Mouse (Mus musculus): ENCODE data around the gene Xylb. TPM values are rescaled to one million over a fixed set of nuclear protein-coding genes. Genes with fewer than 3 reads are reported as not detected.

The Xylb gene
- polyA plus RNA-seq, 1 experiment from 2014 or later = 8.2 TPM

DNA sequence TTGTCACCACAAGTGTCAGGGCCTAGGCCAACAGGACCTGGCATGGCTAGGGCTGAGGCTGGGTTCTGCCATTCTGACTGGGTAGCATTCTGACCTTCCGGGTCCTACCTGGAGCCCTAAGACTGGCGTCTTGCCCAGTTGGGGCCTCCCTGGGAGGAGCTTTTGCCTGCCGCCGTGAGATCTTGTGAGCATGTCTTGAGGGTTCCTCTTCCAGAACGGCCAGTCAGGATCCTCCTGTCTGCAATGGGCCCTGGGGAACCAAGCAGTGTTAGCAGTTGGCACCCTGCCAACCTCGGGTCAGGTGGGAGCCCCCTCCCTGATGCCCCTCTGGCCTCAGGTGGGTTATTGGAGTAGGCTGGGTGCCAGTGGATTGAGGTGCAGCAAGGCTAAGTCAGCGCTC, 69.3 kb downstream of the Xylb start:
- 65% methylated on average over 7 of the region's 7 CpGs for WGBS (ENCODE audit: insufficient replicate concordance)
- TF ChIP-seq CTCF (IDR thresholded peaks at IDR 0.05; ENCODE audit: low read depth) (no peak), EP300 (IDR thresholded peaks at IDR 0.05; ENCODE audit: low read depth) (no peak)
- DNase-seq = no peak
- Histone ChIP-seq H3K27ac (ENCODE audit: low read depth) (no peak overlapping the region), H3K4me2 (ENCODE audit: low read depth, low read length) (no peak overlapping the region), H3K4me1 (ENCODE audit: insufficient read depth) (peaks cover 23% of the 10 kb centered on the region), H3K4me3 (ENCODE audit: low read depth, low read length) (no peak overlapping the region), H3K36me3 (replicated peaks; ENCODE audit: insufficient read depth, low read length) (0 out of 2 replicates have a peak, but pooled peaks cover 3% of the 10 kb centered on the region), H3K9me3 (ENCODE audit: low read length) (no peaks in the 10 kb centered on the region), H3K27me3 (ENCODE audit: insufficient read depth, low read length) (no peaks in the 10 kb centered on the region), H3K9ac (replicated peaks) (no peak overlapping the region)
- ATAC-seq = no peak

DNA sequence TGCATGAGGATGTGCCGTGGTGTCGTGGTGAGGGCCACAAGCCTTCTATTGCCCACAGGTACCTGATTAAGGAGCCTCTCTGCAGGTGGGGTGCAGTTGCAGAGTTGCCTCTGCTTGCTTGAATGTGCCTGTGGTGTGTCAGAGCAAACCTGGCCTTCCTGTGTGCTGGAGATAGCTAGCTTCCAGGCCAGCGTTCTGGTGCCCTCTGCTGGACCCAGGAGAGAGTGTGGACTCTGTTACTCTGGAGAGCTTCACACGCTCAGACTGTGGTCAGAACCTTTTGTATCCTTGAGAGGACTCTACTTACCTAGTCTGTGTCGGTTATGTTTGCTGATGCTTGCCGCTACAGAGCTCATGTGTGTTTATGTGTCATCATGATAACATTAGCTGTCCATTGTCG, 73.1 kb downstream of the Xylb start:
- WGBS (ENCODE audit: insufficient replicate concordance) = 46% methylated on average over 7 of the region's 7 CpGs
- H3K4me2 ChIP-seq (ENCODE audit: low read depth, low read length) = no peak overlapping the region
- H3K4me3 ChIP-seq (ENCODE audit: low read depth, low read length) = no peak overlapping the region
- TF ChIP-seq CTCF (IDR thresholded peaks at IDR 0.05; ENCODE audit: low read depth) = peak; percentile 92
- no peak for TF ChIP-seq EP300 (IDR thresholded peaks at IDR 0.05; ENCODE audit: low read depth)
- H3K9ac ChIP-seq (replicated peaks) = no peak overlapping the region
- H3K36me3 ChIP-seq (replicated peaks; ENCODE audit: insufficient read depth, low read length) = 0 out of 2 replicates have a peak, but pooled peaks cover 12% of the 10 kb centered on the region
- ATAC-seq (peak; percentile 75), DNase-seq (peak; percentile 79)
- H3K4me1 ChIP-seq (ENCODE audit: insufficient read depth) = peaks cover 14% of the 10 kb centered on the region
- no peak overlapping the region for H3K27ac ChIP-seq (ENCODE audit: low read depth)
- H3K27me3 ChIP-seq (ENCODE audit: insufficient read depth, low read length) = no peaks in the 10 kb centered on the region
- no peaks in the 10 kb centered on the region for H3K9me3 ChIP-seq (ENCODE audit: low read length)

DNA sequence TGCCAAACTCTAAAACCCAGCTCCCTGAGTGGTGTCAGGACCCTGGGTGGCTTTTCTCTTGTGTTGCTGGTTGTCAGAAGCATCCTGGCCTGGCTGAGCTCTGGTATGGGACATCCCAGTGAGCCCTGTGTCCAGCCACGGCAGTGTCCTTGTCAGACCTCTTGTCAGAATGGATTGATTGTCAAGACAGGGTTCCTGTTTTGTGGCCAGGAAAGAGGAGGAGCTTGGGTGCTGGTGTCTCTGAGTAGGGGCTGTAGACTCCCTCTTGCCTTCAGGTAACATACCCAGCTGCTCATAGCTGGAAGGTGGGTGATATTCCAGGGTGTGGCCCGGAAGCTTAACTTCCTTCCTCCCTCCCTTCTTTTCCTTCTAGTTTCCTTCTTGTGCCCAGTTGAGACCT, 78.7 kb downstream of the Xylb start:
- H3K4me1 ChIP-seq (ENCODE audit: insufficient read depth) = no peaks in the 10 kb centered on the region; the same call in 1 of the 2 replicates
- H3K4me2 ChIP-seq (ENCODE audit: low read depth, low read length) = no peak overlapping the region
- no peak overlapping the region for H3K4me3 ChIP-seq (ENCODE audit: low read depth, low read length)
- H3K36me3 ChIP-seq (replicated peaks; ENCODE audit: insufficient read depth, low read length) = 0 out of 2 replicates have a peak, but pooled peaks cover 12% of the 10 kb centered on the region
- H3K27ac ChIP-seq (ENCODE audit: low read depth) = no peak overlapping the region
- WGBS (ENCODE audit: insufficient replicate concordance) = 46% methylated on average over 2 of the region's 2 CpGs
- no peak for TF ChIP-seq CTCF (IDR thresholded peaks at IDR 0.05; ENCODE audit: low read depth)
- TF ChIP-seq EP300 (IDR thresholded peaks at IDR 0.05; ENCODE audit: low read depth) = no peak
- no peak for DNase-seq
- H3K9ac ChIP-seq (replicated peaks) = no peak overlapping the region
- no peaks in the 10 kb centered on the region for H3K27me3 ChIP-seq (ENCODE audit: insufficient read depth, low read length)
- ATAC-seq = no peak
- no peaks in the 10 kb centered on the region for H3K9me3 ChIP-seq (ENCODE audit: low read length)

DNA sequence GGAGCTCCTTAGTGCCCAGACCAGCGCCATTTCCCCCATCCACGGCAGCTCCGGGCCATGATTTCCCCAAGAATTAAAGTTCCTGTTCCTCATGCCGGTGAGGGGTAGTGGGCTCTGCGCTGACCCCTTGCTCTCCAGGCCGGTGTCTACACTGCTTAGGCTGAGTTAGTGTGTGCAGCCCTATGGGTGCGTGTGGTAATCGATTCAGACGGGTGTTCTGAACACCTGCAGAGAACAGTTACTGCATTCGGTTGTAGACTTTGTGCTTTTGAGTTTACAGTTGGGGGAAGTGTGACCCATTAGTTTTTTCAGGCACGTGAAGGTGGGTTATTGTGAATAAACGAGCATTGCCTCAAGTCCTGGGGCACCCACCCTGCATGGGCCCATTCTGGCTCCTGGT, 80.9 kb downstream of the Xylb start:
- Histone ChIP-seq H3K36me3 (replicated peaks; ENCODE audit: insufficient read depth, low read length) (0 out of 2 replicates have a peak, but pooled peaks cover 4% of the 10 kb centered on the region), H3K9me3 (ENCODE audit: low read length) (no peaks in the 10 kb centered on the region), H3K27ac (ENCODE audit: low read depth) (no peak overlapping the region), H3K9ac (replicated peaks) (no peak overlapping the region), H3K27me3 (ENCODE audit: insufficient read depth, low read length) (no peaks in the 10 kb centered on the region), H3K4me3 (ENCODE audit: low read depth, low read length) (no peak overlapping the region), H3K4me1 (ENCODE audit: insufficient read depth) (no peaks in the 10 kb centered on the region; the same call in 1 of the 2 replicates), H3K4me2 (ENCODE audit: low read depth, low read length) (no peak overlapping the region)
- no peak for TF ChIP-seq CTCF (IDR thresholded peaks at IDR 0.05; ENCODE audit: low read depth)
- TF ChIP-seq EP300 (IDR thresholded peaks at IDR 0.05; ENCODE audit: low read depth) = no peak
- 76% methylated on average over 12 of the region's 12 CpGs for WGBS (ENCODE audit: insufficient replicate concordance)
- peak; percentile 68 for ATAC-seq
- DNase-seq = no peak

DNA sequence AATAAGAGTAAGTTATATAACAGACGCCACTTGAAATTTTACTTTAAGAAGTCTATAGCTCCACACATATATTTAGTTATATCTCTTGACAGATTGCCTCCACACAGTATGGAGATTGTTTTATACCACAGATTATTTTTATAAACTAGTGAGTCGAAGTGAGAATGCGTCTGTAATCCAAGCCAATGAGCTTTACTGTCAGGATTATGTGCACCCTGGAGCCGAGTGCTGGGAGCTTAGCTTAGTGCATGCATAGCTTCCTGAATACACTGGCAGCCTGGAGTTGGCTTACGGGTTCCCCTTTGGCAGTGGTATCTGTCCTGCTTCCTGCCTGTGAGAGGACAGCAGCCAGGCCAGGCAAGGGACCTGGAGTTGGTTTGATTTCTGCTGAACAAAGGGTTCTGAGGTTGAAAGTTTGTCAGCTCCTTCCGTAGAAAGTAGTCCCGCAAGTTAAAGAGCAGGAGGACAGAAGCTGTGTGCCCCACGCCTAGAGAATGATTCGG, 81.4 kb downstream of the Xylb start:
- no peak overlapping the region for H3K27ac ChIP-seq (ENCODE audit: low read depth)
- TF ChIP-seq CTCF (IDR thresholded peaks at IDR 0.05; ENCODE audit: low read depth) = no peak
- TF ChIP-seq EP300 (IDR thresholded peaks at IDR 0.05; ENCODE audit: low read depth) = no peak
- no peaks in the 10 kb centered on the region for H3K27me3 ChIP-seq (ENCODE audit: insufficient read depth, low read length)
- no peak overlapping the region for H3K4me3 ChIP-seq (ENCODE audit: low read depth, low read length)
- H3K9me3 ChIP-seq (ENCODE audit: low read length) = no peaks in the 10 kb centered on the region
- ATAC-seq = no peak
- H3K4me2 ChIP-seq (ENCODE audit: low read depth, low read length) = no peak overlapping the region
- WGBS (ENCODE audit: insufficient replicate concordance) = 71% methylated on average over 9 of the region's 9 CpGs
- H3K4me1 ChIP-seq (ENCODE audit: insufficient read depth) = no peaks in the 10 kb centered on the region; the same call in 1 of the 2 replicates
- H3K9ac ChIP-seq (replicated peaks) = no peak overlapping the region
- 0 out of 2 replicates have a peak, but pooled peaks cover 2% of the 10 kb centered on the region for H3K36me3 ChIP-seq (replicated peaks; ENCODE audit: insufficient read depth, low read length)
- DNase-seq = no peak

Other genes starting within 250 kb of the Xylb start
- gene Acaa1b, start 200.3 kb upstream of the Xylb start, polyA plus RNA-seq (2015; fragmentation: Nextera tagmentation; extraction: Ambion mirVana) = 496 and 544 TPM in 2 replicates
- gene Gm47289, start 198.2 kb upstream of the Xylb start, polyA plus RNA-seq (2015; fragmentation: Nextera tagmentation; extraction: Ambion mirVana) = not detected in 2 replicates
- gene Slc22a13, start 148.3 kb upstream of the Xylb start, polyA plus RNA-seq (2015; fragmentation: Nextera tagmentation; extraction: Ambion mirVana) = not detected in 2 replicates
- 3.8 and 4.1 TPM in 2 replicates for gene Oxsr1, start 35.0 kb upstream of the Xylb start, polyA plus RNA-seq (2015; fragmentation: Nextera tagmentation; extraction: Ambion mirVana)
- gene Acaa1a, start 17.7 kb upstream of the Xylb start, polyA plus RNA-seq (2015; fragmentation: Nextera tagmentation; extraction: Ambion mirVana) = 132 and 141 TPM in 2 replicates
- gene Myd88, start 16.0 kb upstream of the Xylb start, polyA plus RNA-seq (2015; fragmentation: Nextera tagmentation; extraction: Ambion mirVana) = 15.6 and 16.7 TPM in 2 replicates
- not detected in 2 replicates for gene Slc22a14, start 8.2 kb downstream of the Xylb start, polyA plus RNA-seq (2015; fragmentation: Nextera tagmentation; extraction: Ambion mirVana)
- gene Acvr2b, start 44.7 kb downstream of the Xylb start, polyA plus RNA-seq (2015; fragmentation: Nextera tagmentation; extraction: Ambion mirVana) = 2.2 and 4.1 TPM in 2 replicates
- 3.0 and 3.8 TPM in 2 replicates for gene Exog, start 87.6 kb downstream of the Xylb start, polyA plus RNA-seq (2015; fragmentation: Nextera tagmentation; extraction: Ambion mirVana)
- 0.01 TPM in 2 replicates for gene Scn5a, start 221.6 kb downstream of the Xylb start, polyA plus RNA-seq (2015; fragmentation: Nextera tagmentation; extraction: Ambion mirVana)

Data from liver, postnatal 0 days (tissue).